Mouse (Mus musculus): Measurements from ENCODE around the gene Git2.

DNA sequence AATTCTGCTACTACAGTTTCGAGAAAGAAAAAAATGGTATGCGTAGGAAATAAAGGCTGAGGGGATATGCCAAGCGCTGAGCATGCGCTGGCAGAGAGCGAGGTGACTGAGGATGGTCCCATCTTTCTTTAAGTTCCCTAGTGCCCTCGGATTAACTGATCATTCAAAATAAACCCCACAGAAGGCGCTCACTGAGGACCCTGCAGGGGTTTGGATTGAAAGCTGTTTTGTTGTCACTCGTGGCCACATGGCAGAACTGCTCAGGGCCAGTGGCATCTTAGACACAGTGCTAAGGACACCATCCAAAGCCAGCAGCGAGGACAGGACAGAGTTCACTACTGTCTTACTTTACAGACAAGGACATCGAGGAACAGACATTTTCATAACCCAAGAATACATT, 25.0 kb downstream of the Git2 start:
- TF ChIP-seq CTCF (conservative IDR thresholded peaks at IDR 0.05; ENCODE audit: low read length): no peak
- no peak for TF ChIP-seq NANOG (IDR thresholded peaks at IDR 0.05; ENCODE audit: borderline replicate concordance, low read length)
